Comparison of ENCODE assay signal across 8 mouse cellular contexts in the genomic region with DNA sequence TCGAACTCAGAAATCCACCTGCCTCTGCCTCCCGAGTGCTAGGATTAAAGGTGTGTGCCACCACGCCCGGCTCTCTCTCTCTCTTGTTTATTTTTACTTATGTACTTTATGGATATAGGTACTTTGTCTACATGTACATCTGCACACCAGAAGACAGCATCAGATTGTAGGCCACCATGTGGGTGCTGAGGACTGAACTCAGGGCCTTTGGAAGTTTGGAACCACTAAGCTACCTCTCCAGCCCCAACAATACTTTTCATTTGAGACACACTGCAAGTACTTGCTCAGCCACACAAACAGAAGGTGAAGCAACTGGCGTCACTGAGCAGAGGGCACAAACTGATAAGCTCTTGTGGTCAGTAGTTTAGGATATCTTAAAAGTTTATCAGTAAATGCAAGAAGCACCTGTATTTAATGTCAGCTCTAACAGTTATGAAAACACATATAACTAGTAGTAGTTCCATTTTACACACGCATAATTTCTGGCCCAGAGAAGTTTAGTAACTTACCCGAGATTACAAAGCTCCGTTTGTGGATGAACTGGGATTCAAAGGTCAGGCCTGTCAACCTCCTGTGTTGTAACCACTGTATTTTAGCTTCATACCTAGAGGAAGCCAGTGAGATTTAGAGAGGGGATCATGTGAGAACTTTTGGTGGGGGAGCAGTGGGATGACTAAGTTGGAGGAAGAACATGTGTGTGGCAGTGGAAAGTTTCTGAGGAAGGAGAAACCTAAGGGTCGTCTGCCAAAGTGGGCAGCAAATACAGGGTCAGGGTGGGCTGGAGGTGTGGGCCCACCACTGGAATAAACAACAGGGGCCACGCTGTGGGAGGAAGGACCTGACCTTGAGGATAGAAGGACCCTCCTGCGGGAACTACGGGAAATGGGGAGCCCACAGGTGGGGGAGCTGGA. TPM values are rescaled to one million over a fixed set of nuclear protein-coding genes. Genes with fewer than 3 reads are reported as not detected.
DNase-seq lines count a peak whose midpoint lies in the region; ATAC-seq lines count a peak whose summit lies in the region.

No protein-coding gene starts in this region.

- H3K4me3 ChIP-seq in embryonic facial prominence, embryonic 10.5 days = peak overlapping the region; percentile 96
- H3K4me3 ChIP-seq in hindbrain, embryonic 14.5 days (replicated peaks; ENCODE audit: low read length) = peak overlapping the region; percentile 84

- no peaks in the 10 kb centered on the region for H3K9me3 ChIP-seq in embryonic facial prominence, embryonic 10.5 days
- H3K9me3 ChIP-seq in hindbrain, embryonic 14.5 days (ENCODE audit: control insufficient read depth, low read length) = no peaks in the 10 kb centered on the region

- H3K27me3 ChIP-seq in embryonic facial prominence, embryonic 10.5 days (replicated peaks; ENCODE audit: low read depth, poor library complexity, severe bottlenecking) = no peaks in the 10 kb centered on the region
- H3K27me3 ChIP-seq in hindbrain, embryonic 14.5 days (ENCODE audit: control insufficient read depth, insufficient read depth, low read length) = no peaks in the 10 kb centered on the region

- peaks cover 27% of the 10 kb centered on the region for H3K4me1 ChIP-seq in embryonic facial prominence, embryonic 10.5 days
- peaks cover 10% of the 10 kb centered on the region for H3K4me1 ChIP-seq in hindbrain, embryonic 14.5 days (replicated peaks; ENCODE audit: control insufficient read depth, insufficient read depth, low read length)

- peaks cover 73% of the 10 kb centered on the region for H3K36me3 ChIP-seq in embryonic facial prominence, embryonic 10.5 days (replicated peaks)
- H3K36me3 ChIP-seq in hindbrain, embryonic 14.5 days (replicated peaks; ENCODE audit: control insufficient read depth, insufficient read depth) = peaks cover 52% of the 10 kb centered on the region

- peak overlapping the region; percentile 97 for H3K27ac ChIP-seq in embryonic facial prominence, embryonic 10.5 days (replicated peaks)
- H3K27ac ChIP-seq in hindbrain, embryonic 14.5 days = peak overlapping the region; percentile 78; the same call in 1 of the 2 replicates

- DNase-seq in spleen, adult 12 weeks (ENCODE audit: low spot score) = peak; percentile 27
- DNase-seq in spleen, adult 18-20 months = no peak
- DNase-seq in embryonic facial prominence, embryonic 10.5 days (ENCODE audit: low spot score) = no peak
- no peak for DNase-seq in hindbrain, embryonic 14.5 days (ENCODE audit: low spot score)
- DNase-seq in urinary bladder, postnatal 36 days (ENCODE audit: low spot score in 2 of 2) = no peak
- DNase-seq in layer of hippocampus, postnatal 36 days = no peak
- no peak for DNase-seq in ovary, postnatal 36 days (ENCODE audit: low spot score)

- ATAC-seq in hindbrain, embryonic 14.5 days (ENCODE audit: low FRiP score) = no peak
- ATAC-seq in megakaryocyte progenitor cell, adult 5-6 weeks (replicated peaks; ENCODE audit: poor library complexity) = peak; percentile 56

- peak overlapping the region; percentile 91 for H3K4me2 ChIP-seq in hindbrain, embryonic 14.5 days (replicated peaks)

- WGBS in embryonic facial prominence, embryonic 10.5 days = 51% methylated on average over 12 of the region's 12 CpGs
- 51% methylated on average over 12 of the region's 12 CpGs for WGBS in hindbrain, embryonic 14.5 days

- peak overlapping the region; percentile 91 for H3K9ac ChIP-seq in hindbrain, embryonic 14.5 days

RNA-seq across cellular contexts. Expression of a gene that starts 1.1 kb away (rescaled TPM):
- polyA plus RNA-seq in embryonic facial prominence, embryonic 10.5 days (2016; fragmentation: Nextera tagmentation; extraction: Ambion mirVana) = 24.4 and 25.6 TPM in 2 replicates
- polyA plus RNA-seq in hindbrain, embryonic 14.5 days (2014; fragmentation: Nextera tagmentation; extraction: Ambion mirVana) = 17.1 and 17.7 TPM in 2 replicates
- 21.2 and 30.7 TPM in 2 replicates for total RNA-seq in megakaryocyte progenitor cell, adult 5-6 weeks (2015)
- total RNA-seq in megakaryocyte progenitor cell, adult 5-6 weeks (2017) = 6.6 and 8.5 TPM in 2 replicates
- 10 to 100 TPM; 16.5 to 16.9 TPM for total RNA-seq in layer of hippocampus, postnatal 36 days (2021)

RNA-seq across cellular contexts. Expression of a gene that starts 25.9 kb away (rescaled TPM):
- polyA plus RNA-seq in embryonic facial prominence, embryonic 10.5 days (2016; fragmentation: Nextera tagmentation; extraction: Ambion mirVana) = 34.2 and 36.3 TPM in 2 replicates
- polyA plus RNA-seq in hindbrain, embryonic 14.5 days (2014; fragmentation: Nextera tagmentation; extraction: Ambion mirVana) = 38.5 and 50.5 TPM in 2 replicates
- total RNA-seq in megakaryocyte progenitor cell, adult 5-6 weeks (2015) = 19.5 and 23.4 TPM in 2 replicates
- total RNA-seq in megakaryocyte progenitor cell, adult 5-6 weeks (2017) = 19.1 and 23.5 TPM in 2 replicates
- 100 to 1,000 TPM; 154 to 187 TPM for total RNA-seq in layer of hippocampus, postnatal 36 days (2021)

RNA-seq across cellular contexts. Expression of a gene that starts 30.5 kb away (rescaled TPM):
- polyA plus RNA-seq in embryonic facial prominence, embryonic 10.5 days (2016; fragmentation: Nextera tagmentation; extraction: Ambion mirVana) = 253 and 263 TPM in 2 replicates
- 169 and 194 TPM in 2 replicates for polyA plus RNA-seq in hindbrain, embryonic 14.5 days (2014; fragmentation: Nextera tagmentation; extraction: Ambion mirVana)
- total RNA-seq in megakaryocyte progenitor cell, adult 5-6 weeks (2015) = 163 and 169 TPM in 2 replicates
- total RNA-seq in megakaryocyte progenitor cell, adult 5-6 weeks (2017) = 104 and 110 TPM in 2 replicates
- 10 to 100 TPM; 48.8 to 50.0 TPM for total RNA-seq in layer of hippocampus, postnatal 36 days (2021)

RNA-seq across cellular contexts. Expression of a gene that starts 38.5 kb away (rescaled TPM):
- 20.2 and 20.9 TPM in 2 replicates for polyA plus RNA-seq in embryonic facial prominence, embryonic 10.5 days (2016; fragmentation: Nextera tagmentation; extraction: Ambion mirVana)
- polyA plus RNA-seq in hindbrain, embryonic 14.5 days (2014; fragmentation: Nextera tagmentation; extraction: Ambion mirVana) = 25.1 and 31.8 TPM in 2 replicates
- total RNA-seq in megakaryocyte progenitor cell, adult 5-6 weeks (2015) = 14.3 and 15.3 TPM in 2 replicates
- 5.3 and 5.7 TPM in 2 replicates for total RNA-seq in megakaryocyte progenitor cell, adult 5-6 weeks (2017)
- total RNA-seq in layer of hippocampus, postnatal 36 days (2021) = 10 to 100 TPM; 15.1 to 16.4 TPM

RNA-seq across cellular contexts. Expression of a gene that starts 59.2 kb away (rescaled TPM):
- polyA plus RNA-seq in embryonic facial prominence, embryonic 10.5 days (2016; fragmentation: Nextera tagmentation; extraction: Ambion mirVana) = 117 and 120 TPM in 2 replicates
- polyA plus RNA-seq in hindbrain, embryonic 14.5 days (2014; fragmentation: Nextera tagmentation; extraction: Ambion mirVana) = 84.9 and 87.1 TPM in 2 replicates
- 40.1 and 40.5 TPM in 2 replicates for total RNA-seq in megakaryocyte progenitor cell, adult 5-6 weeks (2015)
- total RNA-seq in megakaryocyte progenitor cell, adult 5-6 weeks (2017) = 88.7 and 97.9 TPM in 2 replicates
- 100 to 1,000 TPM; 116 to 125 TPM for total RNA-seq in layer of hippocampus, postnatal 36 days (2021)

Comparison
In these comparisons a context has a peak if more than half of its experiments do, and no peak if none do; other contexts are left out.
1. RNA of a gene that starts 25.9 kb away (total RNA-seq): 154 to 187 TPM in layer of hippocampus, postnatal 36 days; 19.1 to 23.5 TPM in megakaryocyte progenitor cell, adult 5-6 weeks; every median in the first group is over 4 times any median in the second.